Mouse (Mus musculus): ENCODE measurements around the gene Cog4. TPM values are rescaled to one million over a fixed set of nuclear protein-coding genes. Genes with fewer than 3 reads are reported as not detected.

The Cog4 gene
- 74.2 and 78.9 TPM in 2 replicates for polyA plus RNA-seq (2015; fragmentation: Nextera tagmentation; extraction: Ambion mirVana)

DNA sequence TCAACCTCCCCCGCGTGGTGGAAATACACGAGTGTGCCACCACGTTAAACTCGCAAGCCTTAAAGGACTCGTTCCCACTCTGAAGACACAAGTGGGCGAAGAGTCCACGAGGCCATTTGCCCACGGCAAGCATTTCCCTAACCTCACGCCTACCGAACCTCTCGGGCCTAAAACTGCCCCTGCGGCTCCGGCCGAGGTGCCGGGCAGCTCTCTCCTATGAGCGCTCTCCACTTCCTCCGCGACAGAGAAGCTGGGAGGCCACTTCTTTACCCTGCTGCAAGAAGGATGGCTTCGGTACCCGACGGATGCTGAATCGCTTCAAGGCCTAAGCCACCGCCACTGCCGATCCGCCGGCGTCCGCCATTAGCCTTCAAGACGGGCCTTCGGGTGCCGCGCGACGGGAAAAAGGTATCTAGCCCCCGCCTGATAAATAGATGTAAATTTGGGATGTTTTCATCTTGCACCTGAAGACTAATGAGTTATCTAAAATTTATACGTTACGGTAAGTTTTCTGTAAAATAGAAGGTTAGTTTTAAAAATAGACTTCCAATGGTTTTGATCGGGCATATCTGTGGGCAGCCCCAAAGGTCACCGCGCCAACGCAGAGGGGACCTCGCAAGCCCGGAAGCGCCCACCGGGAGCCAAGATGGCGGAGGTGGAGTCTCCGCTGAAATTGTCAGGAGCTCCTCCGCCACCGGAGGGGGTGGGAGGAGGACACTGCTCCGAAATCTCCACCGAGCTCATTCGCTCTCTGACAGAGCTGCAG, at the start of gene Cog4, which contains the start of gene Sf3b3:
Gene Cog4 (plus strand): TSS at position 196 of the 766 bp plus-strand sequence.
Gene Sf3b3 (minus strand): TSS at position 383 of the 766 bp plus-strand sequence.
- ATAC-seq (ENCODE audit: low read depth) = peak; percentile 94
- H3K9me3 ChIP-seq = no peaks in the 10 kb centered on the region
- peak within 1 kb of the TSS; percentile 97 for H3K9ac ChIP-seq
- H3K4me3 ChIP-seq = peak within 1 kb of the TSS; percentile 96
- H3K36me3 ChIP-seq = peaks cover 52% of the 10 kb centered on the region
- no peaks in the 10 kb centered on the region for H3K27me3 ChIP-seq
- H3K4me2 ChIP-seq = peak within 1 kb of the TSS; percentile 80
- peak within 1 kb of the TSS; percentile 94 for H3K27ac ChIP-seq (replicated peaks)
- under 1% methylated on average over 53 of the region's 53 CpGs for WGBS
- peaks cover 33% of the 10 kb centered on the region for H3K4me1 ChIP-seq (replicated peaks)

DNA sequence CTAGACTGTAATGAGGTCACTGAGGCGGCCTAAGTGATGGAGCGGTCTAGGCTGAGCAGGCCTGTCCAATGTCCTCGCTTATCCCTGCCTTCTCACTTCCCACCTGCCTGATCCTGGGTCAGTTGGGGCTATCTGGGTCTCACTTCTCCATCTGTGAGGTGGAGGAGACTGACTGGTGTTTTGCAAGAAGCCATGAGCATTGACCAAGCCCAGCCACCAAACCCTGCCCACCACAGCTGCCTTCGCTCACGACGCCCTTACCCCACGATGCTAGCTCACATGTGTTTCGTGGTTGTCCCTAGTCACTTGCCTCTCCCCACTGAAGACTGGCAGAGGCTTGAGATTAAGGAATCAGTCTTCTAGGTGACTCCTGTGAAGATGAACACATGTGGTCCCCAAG, 49.3 kb upstream of the Cog4 start:
- Histone ChIP-seq H3K4me3 (no peak overlapping the region), H3K27me3 (no peaks in the 10 kb centered on the region), H3K9ac (no peak overlapping the region), H3K36me3 (no peaks in the 10 kb centered on the region), H3K9me3 (no peaks in the 10 kb centered on the region), H3K27ac (replicated peaks) (no peak overlapping the region), H3K4me2 (no peak overlapping the region), H3K4me1 (replicated peaks) (no peaks in the 10 kb centered on the region)
- ATAC-seq (ENCODE audit: low read depth) = no peak
- 95% methylated on average over 8 of the region's 8 CpGs for WGBS

DNA sequence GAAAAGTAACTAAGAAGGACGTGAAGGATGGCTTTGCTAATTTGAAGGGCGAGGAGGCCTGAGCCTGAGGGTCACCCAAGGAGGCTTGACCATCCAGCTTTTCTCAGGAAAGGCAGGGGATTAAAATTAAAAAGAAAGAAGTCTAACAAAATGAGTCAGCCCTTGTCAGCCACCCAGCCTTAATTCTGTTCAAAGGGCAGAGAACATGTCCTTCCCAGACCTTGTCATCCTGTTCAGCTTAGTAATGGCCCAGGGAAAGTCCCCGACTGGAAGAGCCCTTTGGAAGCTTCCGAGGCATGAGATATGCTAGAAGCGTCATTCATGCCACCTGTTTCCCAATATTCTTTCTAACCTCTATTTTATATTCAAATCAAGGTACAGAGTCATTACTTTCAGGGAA, 43.4 kb upstream of the Cog4 start:
- Histone ChIP-seq H3K9ac (no peak overlapping the region), H3K4me2 (no peak overlapping the region), H3K9me3 (no peaks in the 10 kb centered on the region), H3K27ac (replicated peaks) (no peak overlapping the region), H3K4me3 (no peak overlapping the region), H3K36me3 (no peaks in the 10 kb centered on the region), H3K4me1 (replicated peaks) (no peaks in the 10 kb centered on the region), H3K27me3 (no peaks in the 10 kb centered on the region)
- no peak for ATAC-seq (ENCODE audit: low read depth)
- 85% methylated on average over 5 of the region's 5 CpGs for WGBS

DNA sequence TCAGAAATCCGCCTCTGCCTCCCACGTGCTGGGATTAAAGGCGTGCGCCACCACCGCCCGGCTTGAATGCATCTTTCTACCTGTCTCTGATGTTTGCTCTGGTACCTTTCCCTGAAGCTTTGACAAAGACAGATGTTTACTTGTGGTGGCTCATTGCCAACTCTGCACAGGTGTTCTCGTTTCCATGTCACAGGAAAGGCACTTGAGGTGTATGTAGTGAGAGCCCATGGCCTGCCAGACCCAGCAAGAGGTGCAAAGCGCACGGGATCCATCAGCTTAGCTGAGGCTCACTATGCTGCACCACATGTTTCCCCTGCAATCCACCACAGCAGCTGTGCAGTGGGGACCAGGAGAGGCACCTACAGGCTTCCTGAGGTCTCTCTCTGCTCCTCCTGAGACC, 42.5 kb upstream of the Cog4 start:
- H3K4me3 ChIP-seq = no peak overlapping the region
- no peak overlapping the region for H3K27ac ChIP-seq (replicated peaks)
- 90% methylated on average over 9 of the region's 9 CpGs for WGBS
- no peaks in the 10 kb centered on the region for H3K9me3 ChIP-seq
- no peaks in the 10 kb centered on the region for H3K4me1 ChIP-seq (replicated peaks)
- H3K4me2 ChIP-seq = no peak overlapping the region
- no peaks in the 10 kb centered on the region for H3K27me3 ChIP-seq
- H3K36me3 ChIP-seq = peaks cover 5% of the 10 kb centered on the region; the same call in 1 of the 2 replicates
- ATAC-seq (ENCODE audit: low read depth) = no peak
- H3K9ac ChIP-seq = no peak overlapping the region

DNA sequence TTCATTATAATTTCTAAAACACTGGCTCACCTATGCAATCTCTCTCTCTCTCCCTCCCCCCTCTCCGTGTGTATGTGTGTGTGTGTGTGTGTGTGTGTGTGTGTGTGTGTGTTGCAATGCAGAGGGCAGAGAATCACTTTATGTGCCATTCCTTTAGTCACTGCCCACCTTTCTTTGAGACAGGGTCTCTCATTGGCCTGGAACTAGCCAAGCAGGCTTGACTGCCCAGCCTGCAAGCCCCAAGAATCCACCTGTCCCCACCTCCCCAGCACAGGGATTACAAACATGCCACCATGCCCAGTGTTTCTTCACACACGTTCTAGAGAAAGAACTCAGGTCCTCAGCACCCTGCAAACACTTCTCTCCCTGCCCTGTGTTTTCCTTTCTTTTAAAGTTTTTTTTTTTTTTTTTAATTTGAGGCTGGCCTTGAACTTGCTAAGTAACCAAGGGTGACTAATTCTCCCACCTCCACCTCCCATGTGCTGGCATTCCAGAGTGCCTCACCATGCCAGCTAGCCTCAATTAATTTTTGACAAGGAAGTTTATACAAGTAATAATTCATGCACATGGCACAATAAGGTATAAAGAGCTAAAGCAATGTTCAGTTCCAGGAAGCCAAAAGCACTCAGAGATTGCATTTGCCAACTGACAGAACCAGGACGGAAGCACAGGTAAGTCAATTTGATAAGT, 41.4 kb upstream of the Cog4 start:
- 68% methylated on average over 3 of the region's 3 CpGs for WGBS

DNA sequence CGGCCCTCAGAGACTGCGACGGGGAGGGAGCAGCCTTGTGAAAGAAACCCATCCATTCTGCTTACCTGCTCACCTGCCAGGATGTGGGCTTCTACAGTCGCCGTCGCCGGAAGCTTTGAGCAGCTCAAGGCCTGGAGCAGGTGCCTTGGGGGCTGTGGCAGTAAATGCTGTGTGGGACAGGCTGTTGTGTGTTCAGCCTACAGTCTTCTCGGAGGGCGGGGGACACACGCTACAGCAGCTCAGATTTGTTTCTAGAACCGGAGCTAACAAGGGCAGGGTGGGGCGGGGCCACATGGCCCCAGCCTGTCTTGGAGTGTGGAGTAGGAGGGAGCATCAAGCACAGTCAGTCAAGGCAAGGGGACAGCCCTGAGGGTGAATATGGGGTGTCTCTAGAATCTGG, 40.7 kb upstream of the Cog4 start, which contains the start of gene Il34:
Gene Il34 (minus strand): TSS at position 256 of the 400 bp plus-strand sequence.
- 47% methylated on average over 12 of the region's 12 CpGs for WGBS
- Histone ChIP-seq H3K27me3 (no peaks in the 10 kb centered on the region), H3K9me3 (no peaks in the 10 kb centered on the region), H3K9ac (no peak within 1 kb of the TSS), H3K4me2 (no peak within 1 kb of the TSS), H3K4me1 (replicated peaks) (no peaks in the 10 kb centered on the region), H3K36me3 (peaks cover 23% of the 10 kb centered on the region), H3K27ac (replicated peaks) (no peak within 1 kb of the TSS), H3K4me3 (no peak within 1 kb of the TSS)
- no peak for ATAC-seq (ENCODE audit: low read depth)

More for the DNA sequence above, 41.4 kb upstream of the Cog4 start:
- H3K9ac ChIP-seq = no peak overlapping the region
- peaks cover 16% of the 10 kb centered on the region for H3K36me3 ChIP-seq
- no peak overlapping the region for H3K27ac ChIP-seq (replicated peaks)
- no peak for ATAC-seq (ENCODE audit: low read depth)
- H3K4me2 ChIP-seq = no peak overlapping the region
- H3K9me3 ChIP-seq = no peaks in the 10 kb centered on the region
- H3K27me3 ChIP-seq = no peaks in the 10 kb centered on the region
- H3K4me1 ChIP-seq (replicated peaks) = no peaks in the 10 kb centered on the region
- no peak overlapping the region for H3K4me3 ChIP-seq

DNA sequence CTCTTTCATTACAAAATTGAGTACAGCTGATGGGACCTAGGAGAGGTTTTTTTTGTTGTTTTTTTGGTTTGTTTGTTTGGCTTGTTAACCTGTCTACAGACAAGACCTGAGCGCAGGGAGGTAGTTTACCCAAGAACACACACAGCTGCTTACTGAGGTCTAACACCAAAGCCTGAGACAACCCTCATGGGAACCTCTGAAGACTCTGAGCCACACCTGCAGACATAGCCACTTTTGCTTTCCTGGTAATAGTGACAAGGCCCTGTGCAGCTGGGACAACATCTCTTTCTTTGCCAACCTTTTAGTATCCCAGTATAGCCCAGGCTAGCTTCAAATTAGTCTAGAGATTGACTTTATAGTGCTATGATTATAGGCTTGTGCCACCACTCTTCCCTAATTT, 40.3 kb upstream of the Cog4 start:
- H3K9ac ChIP-seq = no peak overlapping the region
- H3K9me3 ChIP-seq = no peaks in the 10 kb centered on the region
- H3K4me2 ChIP-seq = no peak overlapping the region
- no peaks in the 10 kb centered on the region for H3K4me1 ChIP-seq (replicated peaks)
- H3K27me3 ChIP-seq = no peaks in the 10 kb centered on the region
- no peak overlapping the region for H3K27ac ChIP-seq (replicated peaks)
- ATAC-seq (ENCODE audit: low read depth) = no peak
- 96% methylated on average over 1 of the region's 1 CpGs for WGBS
- H3K4me3 ChIP-seq = no peak overlapping the region
- peaks cover 28% of the 10 kb centered on the region for H3K36me3 ChIP-seq

DNA sequence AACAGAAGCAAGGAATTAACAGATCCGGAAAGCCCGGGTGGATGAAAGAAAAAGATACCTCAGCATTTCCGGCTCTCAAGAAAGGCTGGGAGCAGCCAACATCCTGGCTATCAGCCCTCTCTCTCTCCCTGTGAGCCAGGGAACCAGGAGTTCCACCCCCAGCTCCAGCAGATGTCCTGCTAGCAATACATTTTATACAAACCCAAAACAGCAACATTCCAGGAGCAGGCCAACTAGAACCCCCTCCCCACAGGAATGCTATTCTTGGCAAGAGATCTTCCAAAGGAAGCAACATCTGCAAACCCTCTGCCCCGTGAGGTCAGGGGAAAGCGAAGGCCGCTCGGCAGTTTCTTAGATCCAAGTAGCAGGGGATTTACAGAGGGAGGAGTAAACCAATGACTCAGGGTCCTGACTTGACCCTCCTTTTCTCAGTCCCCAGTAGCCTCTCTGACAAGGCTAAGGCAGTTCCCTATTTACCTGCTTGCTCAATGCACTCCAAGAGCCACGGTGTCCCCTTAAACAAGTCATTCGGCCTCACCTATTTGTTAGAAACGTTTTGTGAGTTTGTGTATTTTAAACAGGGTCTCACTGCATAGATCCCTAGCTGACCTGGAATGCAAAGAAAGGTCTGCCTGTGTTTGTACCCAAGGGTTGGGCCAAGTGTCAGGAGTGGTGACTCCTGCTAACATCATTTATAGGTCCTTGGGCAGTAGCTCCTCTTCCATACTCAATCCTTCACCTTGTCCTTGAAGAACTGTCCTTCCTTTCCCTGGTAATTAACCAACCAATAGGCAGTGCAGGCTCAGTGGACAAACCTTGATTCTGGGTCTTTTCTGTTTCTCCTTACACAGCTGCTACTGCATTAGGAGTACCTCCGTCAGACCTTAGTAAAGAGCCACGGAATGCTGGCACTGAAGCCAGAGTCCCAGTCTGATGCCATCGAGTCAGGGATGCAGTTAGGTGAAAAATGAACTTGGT, 37.6 kb upstream of the Cog4 start:
- no peak for ATAC-seq (ENCODE audit: low read depth)
- Histone ChIP-seq H3K4me2 (no peak overlapping the region), H3K9me3 (no peaks in the 10 kb centered on the region), H3K27ac (replicated peaks) (peak overlapping the region; percentile 33; the same call in 1 of the 2 replicates), H3K9ac (no peak overlapping the region), H3K36me3 (peaks cover 55% of the 10 kb centered on the region), H3K27me3 (no peaks in the 10 kb centered on the region), H3K4me3 (no peak overlapping the region), H3K4me1 (replicated peaks) (no peaks in the 10 kb centered on the region)
- 66% methylated on average over 13 of the region's 13 CpGs for WGBS

DNA sequence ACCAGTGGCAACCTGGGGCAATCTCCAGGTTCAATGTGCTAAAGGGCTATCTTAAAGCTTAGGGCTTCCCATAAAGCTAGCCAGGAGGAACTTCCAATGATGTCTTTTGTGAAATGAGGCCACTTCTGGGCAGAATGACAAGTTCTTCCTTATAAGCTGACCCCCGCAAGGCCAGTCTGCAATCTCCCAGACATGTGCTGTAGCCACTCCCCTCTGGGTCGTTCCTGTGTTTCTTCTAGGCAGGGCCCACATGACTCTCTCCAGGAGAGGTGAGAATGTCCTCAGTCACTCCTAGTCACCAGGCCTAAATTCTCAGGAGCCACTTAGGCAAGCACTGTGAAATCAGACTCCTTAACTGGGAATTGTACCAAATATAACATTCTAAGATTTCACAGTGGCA, 36.6 kb upstream of the Cog4 start:
- ATAC-seq (ENCODE audit: low read depth) = no peak
- Histone ChIP-seq H3K27me3 (no peaks in the 10 kb centered on the region), H3K9me3 (no peaks in the 10 kb centered on the region), H3K4me3 (no peak overlapping the region), H3K36me3 (peaks cover 65% of the 10 kb centered on the region), H3K9ac (no peak overlapping the region), H3K4me2 (no peak overlapping the region), H3K27ac (replicated peaks) (no peak overlapping the region), H3K4me1 (replicated peaks) (no peaks in the 10 kb centered on the region)
- 66% methylated on average over 2 of the region's 2 CpGs for whole genome bisulfite sequencing

DNA sequence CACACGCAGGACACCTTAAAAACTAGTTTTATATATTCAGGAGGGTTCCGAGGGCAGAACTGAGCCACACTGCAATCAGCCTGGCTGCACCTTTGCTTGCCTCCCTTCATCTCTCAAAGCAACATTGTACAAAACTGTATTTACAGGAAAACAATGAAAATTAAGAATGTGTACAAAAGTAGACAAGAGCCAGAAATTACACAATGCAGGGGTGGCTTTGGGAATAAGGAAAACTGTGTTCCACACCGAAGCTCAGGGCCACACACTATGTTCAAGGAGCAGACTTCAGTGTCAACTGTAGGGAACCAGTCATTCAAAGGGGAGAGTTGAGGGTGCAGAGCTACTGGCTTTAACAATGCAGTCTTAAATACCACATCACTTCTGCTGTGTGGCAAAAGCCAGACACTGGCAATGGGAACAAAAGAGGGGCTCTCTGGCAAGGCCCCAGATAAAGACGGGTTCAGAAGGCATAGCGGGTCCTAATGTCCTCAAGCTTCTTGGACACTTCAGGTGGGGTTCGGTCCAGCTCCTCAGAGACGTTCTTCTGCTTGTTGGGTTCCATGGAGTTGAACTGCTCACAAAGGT, 35.8 kb upstream of the Cog4 start:
- ATAC-seq (ENCODE audit: low read depth) = no peak
- Histone ChIP-seq H3K4me1 (replicated peaks) (no peaks in the 10 kb centered on the region), H3K9ac (no peak overlapping the region), H3K36me3 (peaks cover 72% of the 10 kb centered on the region), H3K4me2 (no peak overlapping the region), H3K4me3 (no peak overlapping the region), H3K27me3 (no peaks in the 10 kb centered on the region), H3K27ac (replicated peaks) (no peak overlapping the region), H3K9me3 (no peaks in the 10 kb centered on the region)
- 90% methylated on average over 7 of the region's 7 CpGs for WGBS

DNA sequence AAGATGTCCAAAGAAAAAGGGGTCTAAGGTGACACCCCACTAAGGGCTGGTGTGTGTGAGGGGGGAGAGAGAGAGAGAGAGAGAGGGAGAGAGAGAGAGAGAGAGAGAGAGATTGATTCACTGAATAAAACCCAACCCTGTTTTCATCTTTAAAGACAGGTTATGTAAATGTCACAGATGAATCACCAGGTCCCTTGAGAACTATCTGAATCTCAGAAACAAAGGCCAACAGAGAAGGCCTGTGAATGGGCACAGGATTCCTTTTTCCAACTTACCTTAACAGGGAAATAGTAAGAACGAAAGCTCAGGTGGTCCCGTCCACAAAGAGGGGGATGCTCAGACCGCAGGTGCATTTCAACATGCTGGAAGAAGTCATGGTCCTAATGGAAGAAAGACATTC, 35.3 kb upstream of the Cog4 start:
- Histone ChIP-seq H3K27me3 (no peaks in the 10 kb centered on the region), H3K4me1 (replicated peaks) (no peaks in the 10 kb centered on the region), H3K36me3 (peaks cover 78% of the 10 kb centered on the region), H3K4me3 (no peak overlapping the region), H3K9me3 (no peaks in the 10 kb centered on the region), H3K4me2 (no peak overlapping the region), H3K9ac (no peak overlapping the region), H3K27ac (replicated peaks) (no peak overlapping the region)
- no peak for ATAC-seq (ENCODE audit: low read depth)
- 96% methylated on average over 3 of the region's 3 CpGs for WGBS
